Mouse (Mus musculus): ENCODE data around the gene Gchfr.
A peak's percentile ranks its signal among the peaks of the same experiment; 100 is the strongest.

The Gchfr gene

GRCm38 (mm10) chr2:119173991-119174651 is 6.5 kb downstream of the Gchfr start, which contains the start of gene Gm14137:
TSS of gene Gm14137 (plus strand) at chr2:119174509.
- DNase-seq (ENCODE audit: low read depth): peak; percentile 44

DNA sequence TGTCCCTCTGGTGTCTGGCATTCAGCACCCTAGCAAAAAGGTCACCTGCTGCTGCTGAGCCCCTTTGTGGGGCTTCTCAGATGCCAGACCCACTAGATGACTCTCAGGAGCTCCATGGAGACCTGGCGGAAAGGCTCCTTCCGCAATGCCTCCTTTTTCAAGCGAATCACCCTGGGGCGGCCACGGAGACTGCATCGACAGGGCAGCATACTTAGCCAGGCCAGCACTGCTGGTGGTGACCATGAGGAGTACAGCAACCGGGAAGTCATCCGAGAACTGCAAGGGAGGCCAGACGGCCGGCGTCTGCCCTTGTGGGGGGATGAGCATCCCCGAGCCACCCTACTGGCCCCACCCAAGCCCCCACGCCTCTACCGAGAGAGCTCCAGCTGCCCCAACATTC is 7.3 kb downstream of the Gchfr start:
- DNase-seq (ENCODE audit: low read depth): no peak

DNA sequence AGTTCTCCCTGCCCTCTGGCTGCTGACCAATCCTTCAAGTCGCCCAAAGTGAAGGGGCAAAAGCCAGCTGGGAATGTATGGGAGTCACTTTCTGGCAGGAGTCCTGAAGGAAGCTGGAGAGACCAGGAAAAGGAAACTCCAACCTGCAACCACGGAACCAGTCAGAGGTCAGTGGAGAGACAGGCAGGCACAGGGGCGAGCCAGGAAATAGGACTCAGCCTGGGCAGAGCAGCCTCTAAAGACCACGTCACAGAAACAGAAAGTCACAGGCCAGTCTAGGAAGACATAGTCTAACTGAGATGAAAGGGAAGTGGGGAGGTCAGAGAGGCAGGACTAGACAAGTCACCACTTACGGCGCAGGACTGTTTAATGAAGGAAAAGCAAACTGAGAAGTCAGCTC is 8.0 kb downstream of the Gchfr start:
- DNase-seq (ENCODE audit: low read depth): peak; percentile 70

DNA sequence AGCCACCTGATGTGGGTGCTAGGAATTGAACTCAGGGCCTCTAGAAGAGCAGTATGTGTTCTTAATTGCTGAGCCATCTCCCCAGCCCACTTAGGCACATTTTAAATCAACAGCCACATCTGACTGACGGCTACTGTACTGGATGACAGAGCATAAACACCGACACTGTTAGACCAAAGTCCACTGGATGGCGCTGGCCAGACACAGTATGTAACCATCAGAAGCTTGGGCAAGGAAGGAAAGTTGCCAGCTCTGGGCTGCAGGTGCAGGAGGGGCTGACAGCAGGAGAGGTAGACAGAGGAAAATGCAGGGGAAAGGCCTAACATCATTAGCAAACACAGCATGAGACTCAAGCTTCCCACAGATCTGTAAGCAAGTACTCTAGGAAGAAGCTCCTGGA is 9.2 kb downstream of the Gchfr start:
- DNase-seq (ENCODE audit: low read depth): no peak

GRCm38 (mm10) chr2:119177384-119177939 is 9.9 kb downstream of the Gchfr start:
- no peak for DNase-seq (ENCODE audit: low read depth)

GRCm38 (mm10) chr2:119182914-119183313 is 15.3 kb downstream of the Gchfr start:
- DNase-seq (ENCODE audit: low read depth): no peak

DNA sequence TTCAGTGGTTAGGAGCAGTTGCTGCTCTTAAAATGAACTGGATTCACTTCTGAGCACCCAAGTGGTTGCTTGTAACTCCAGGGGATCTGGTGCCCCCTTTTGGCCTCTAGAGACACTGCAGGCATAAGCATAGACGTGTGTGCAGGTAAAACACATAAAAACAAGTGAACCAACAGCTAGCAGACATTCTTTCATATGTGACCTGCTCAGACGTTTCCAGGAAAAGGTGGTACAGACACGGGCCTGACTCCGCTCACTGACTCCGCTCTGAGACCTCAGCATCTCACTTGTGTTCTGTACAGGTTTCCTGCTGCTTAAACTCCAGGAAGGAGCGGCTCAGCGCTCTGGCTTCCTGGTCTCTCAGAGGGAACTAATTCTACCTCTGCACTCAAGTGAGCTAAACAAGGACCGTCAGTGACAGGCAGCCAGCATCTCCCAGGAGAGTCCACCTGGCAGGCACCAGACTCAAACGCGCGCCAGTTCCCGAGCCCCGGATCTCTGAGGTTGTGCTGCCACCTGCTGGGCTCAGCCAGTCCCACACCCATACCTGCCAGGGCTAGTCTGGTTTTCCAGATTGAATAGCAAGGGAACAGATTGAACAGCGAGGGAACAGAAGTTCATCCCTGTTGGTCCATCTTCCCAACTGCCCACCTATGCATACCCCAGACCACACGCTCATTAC is 21.6 kb downstream of the Gchfr start:
- DNase-seq (ENCODE audit: low read depth): peak; percentile 87

DNA sequence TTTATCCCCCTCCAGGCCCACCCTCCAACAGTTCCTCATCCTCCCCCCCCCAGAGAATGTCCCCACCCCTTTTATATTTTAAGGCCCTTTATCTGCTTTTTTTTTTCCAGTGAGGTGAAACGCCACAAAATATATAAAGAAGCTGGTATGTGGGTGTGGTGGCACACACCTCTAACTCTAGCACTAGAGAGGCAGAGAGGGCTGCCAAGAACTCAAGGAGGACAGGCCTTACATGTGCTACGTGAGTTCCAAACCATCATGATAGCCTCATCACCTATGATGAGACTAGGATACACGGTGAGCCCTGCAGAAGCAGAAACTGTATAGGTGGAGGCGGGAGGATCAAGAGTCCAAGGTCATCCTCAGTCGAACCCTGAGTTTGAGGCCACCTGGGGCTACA is 23.4 kb downstream of the Gchfr start:
- no peak for DNase-seq (ENCODE audit: low read depth)

GRCm38 (mm10) chr2:119194140-119194539 is 26.6 kb downstream of the Gchfr start:
- DNase-seq (ENCODE audit: low read depth): no peak

- DNase-seq (ENCODE audit: low read depth): no peak
These were observed 28.9 kb downstream of the Gchfr start for GRCm38 (mm10) chr2:119196316-119197108.

- DNase-seq (ENCODE audit: low read depth): no peak
These were observed 29.9 kb downstream of the Gchfr start for GRCm38 (mm10) chr2:119197493-119197892.

- no peak for DNase-seq (ENCODE audit: low read depth)
These were observed 30.5 kb downstream of the Gchfr start for GRCm38 (mm10) chr2:119198049-119198448.

DNA sequence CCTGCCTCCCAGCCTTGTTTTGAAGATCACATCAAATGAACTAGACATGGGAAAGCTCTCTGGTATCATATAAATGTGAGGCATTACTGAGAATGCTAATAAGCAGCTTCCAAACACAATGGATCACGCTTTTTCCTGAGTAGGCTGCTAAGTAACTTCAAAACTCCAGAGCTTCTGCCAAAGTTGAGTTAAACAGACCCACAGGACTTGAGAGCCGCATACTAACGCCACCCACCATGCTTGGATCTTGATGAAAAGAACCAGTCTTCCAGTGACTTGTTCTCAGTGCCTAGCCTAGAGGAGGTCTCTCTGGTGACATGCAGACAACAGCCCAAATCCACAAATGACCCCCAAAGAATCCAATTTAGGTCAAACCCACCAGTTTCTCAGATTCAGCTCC is 31.4 kb downstream of the Gchfr start:
- DNase-seq (ENCODE audit: low read depth): no peak

DNA sequence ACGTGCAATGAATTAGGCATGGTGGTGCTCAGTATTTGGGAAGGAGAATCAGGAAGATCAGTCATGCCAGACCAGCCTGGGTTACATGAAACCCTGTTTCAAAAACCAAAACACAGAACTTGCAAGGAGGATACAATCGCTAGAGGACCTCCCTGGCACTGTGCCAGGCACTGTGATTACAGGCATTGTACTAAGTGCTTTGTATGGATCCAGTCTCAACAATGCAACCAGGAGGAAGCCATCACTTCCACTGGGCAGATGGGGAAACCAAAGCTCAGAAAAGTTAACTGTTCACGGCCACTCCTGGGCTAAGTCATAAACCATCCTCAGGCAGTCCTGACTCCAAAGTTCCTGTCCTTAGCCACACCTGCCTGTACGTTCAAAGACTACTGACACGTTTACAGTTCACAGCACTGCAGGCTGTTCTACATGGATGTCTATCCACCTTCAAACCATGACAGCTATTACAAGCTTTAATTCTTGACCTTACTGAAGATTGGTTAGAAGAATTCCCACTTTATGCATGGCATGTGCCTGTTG is 35.4 kb downstream of the Gchfr start:
- DNase-seq (ENCODE audit: low read depth): peak; percentile 40

GRCm38 (mm10) chr2:119203871-119204460 is 36.4 kb downstream of the Gchfr start:
- DNase-seq (ENCODE audit: low read depth): no peak

- DNase-seq (ENCODE audit: low read depth): no peak
These were observed 40.4 kb downstream of the Gchfr start for GRCm38 (mm10) chr2:119207961-119208343.

DNA sequence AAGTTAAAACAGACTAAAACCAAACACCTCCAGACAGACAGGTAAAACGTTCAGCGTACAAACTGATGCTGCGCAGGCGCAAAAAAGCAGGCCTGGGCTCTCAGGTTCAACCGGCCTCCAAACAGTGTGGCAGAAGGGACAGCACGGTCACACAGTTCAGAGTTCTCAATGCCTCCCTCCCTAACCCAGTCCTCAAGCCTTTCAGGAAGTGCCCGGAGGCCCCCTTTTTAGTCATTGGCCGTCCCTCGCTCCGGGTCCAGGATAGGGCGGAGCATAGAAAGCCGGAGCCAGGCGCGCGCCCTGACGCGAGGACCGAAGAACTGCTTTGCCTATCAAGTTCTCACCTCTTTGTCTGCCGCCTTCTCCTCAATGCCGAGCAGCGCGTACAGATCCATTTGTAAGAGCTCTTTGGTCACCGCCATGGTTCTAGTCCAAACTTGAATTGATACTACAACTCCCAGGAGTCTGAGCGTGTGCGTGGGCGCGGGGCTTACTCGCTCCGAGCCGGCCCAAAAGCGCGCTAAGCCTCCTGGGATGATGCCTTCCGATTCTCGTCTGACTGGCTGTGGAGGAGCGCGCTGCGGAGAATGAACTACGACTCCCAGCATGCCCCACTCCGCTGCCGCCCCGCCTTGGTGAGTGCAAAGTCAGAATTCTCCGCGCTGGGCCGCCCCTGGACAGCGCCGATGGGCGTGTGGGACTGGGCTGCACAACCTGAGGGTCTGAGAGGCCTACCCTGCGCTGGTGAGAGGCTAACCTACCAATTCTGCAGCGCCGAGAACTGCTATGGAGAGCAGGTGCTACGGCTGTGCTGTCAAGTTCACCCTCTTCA is 41.0 kb downstream of the Gchfr start, which contains the start of the genes Zfyve19 and Dnajc17:
Gene Zfyve19, plus strand, starts transcription at position 274 of the 832 bp plus-strand sequence.
Gene Dnajc17, minus strand, starts transcription at position 452 of the 832 bp plus-strand sequence.
- DNase-seq (ENCODE audit: low read depth): peak; percentile 97

DNA sequence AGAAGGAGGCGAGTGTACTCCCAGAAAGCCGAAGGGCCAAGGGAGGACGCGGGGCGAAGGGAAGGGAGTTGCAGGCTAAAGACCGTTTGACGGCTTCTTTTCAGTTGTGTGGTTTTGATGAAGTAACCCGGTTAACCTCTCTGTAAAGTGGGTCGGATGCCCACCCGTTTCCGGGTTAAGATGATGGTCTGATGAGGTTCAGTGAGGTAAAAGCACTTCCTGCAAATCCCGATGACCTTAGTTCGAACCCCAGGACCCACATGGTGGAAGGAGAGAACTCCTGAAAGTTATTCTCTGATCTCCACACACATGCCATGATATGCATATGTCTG is 41.6 kb downstream of the Gchfr start:
- DNase-seq (ENCODE audit: low read depth): peak; percentile 70
